Mouse (Mus musculus): ENCODE data around the gene H1f0. TPM values are rescaled to one million over a fixed set of nuclear protein-coding genes. Genes with fewer than 3 reads are reported as not detected.
A peak's percentile ranks its signal among the peaks of the same experiment; 100 is the strongest.

The H1f0 gene
- total and polyA plus RNA-seq, 3 experiments, result 33.5 to 213 (median 46.8) TPM

DNA sequence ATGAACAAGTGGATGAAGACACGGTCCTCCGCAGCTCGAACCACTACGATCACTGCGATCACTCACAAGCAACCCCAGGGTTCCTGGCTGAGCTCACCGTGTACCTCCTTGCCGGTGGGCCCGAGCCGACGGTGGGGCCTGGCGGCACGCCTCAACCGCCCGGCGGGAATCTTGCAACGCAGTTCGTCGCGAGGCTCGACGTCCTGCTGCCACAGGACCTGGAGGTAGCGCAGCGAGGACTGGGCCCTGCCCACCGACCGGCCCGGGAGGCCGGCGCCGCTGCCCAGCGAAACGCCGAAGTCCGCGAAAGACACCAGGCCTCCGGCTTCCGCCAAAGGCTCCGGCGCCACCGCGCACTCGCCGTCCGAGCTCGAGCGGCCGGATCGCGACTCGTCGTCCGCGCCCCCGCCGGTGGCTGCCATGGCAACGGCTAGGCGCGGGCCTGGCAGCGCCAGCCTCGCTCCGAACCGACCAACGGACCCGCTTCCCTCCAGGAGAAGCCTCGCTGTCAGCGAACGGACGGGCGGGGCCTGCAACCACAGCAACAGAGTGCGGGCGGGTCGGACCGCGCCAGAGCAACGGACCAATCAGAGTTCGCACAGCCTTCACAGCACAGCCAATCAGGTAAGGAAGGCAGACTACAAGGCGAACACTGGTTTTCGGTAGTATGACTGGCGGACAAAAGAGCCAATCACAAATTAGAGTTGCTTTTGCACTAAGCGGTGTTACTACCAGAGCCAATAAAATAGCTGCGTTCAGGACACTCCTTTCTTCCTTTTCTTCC is 34.3 kb downstream of the H1f0 start, which contains the start of gene Ankrd54 (continued):
- TF ChIP-seq POLR2A (IDR thresholded peaks at IDR 0.05; ENCODE audit: control insufficient read depth in 1 of 2, insufficient read depth in 1 of 2, low read depth in 1 of 2, low read length in 2 of 2, poor library complexity in 1 of 2), result peak; percentile 70 to 77
- TF ChIP-seq MAX (IDR thresholded peaks at IDR 0.05; ENCODE audit: low read length), result peak; percentile 73
- TF ChIP-seq KAT2A (conservative IDR thresholded peaks at IDR 0.05; ENCODE audit: low read depth, low read length), result peak; percentile 58; the same call in 1 of the 2 replicates
- TF ChIP-seq ZNF384 (IDR thresholded peaks at IDR 0.05; ENCODE audit: low read depth, low read length), result no peak
- 0 out of 2 replicates have a peak, but pooled peaks have one; percentile 8 for TF ChIP-seq USF1 (IDR thresholded peaks at IDR 0.05; ENCODE audit: low read depth, low read length)
- TF ChIP-seq ZMIZ1 (IDR thresholded peaks at IDR 0.05; ENCODE audit: low read depth, low read length), result no peak
- no peak for TF ChIP-seq TAL1 (IDR thresholded peaks at IDR 0.05; ENCODE audit: low read length)
- TF ChIP-seq ZKSCAN1 (IDR thresholded peaks at IDR 0.05; ENCODE audit: low read depth, low read length), result no peak
- no peak for TF ChIP-seq MYC (IDR thresholded peaks at IDR 0.05; ENCODE audit: low read depth, low read length)
- TF ChIP-seq SMC3 (IDR thresholded peaks at IDR 0.05; ENCODE audit: low read depth, low read length), result no peak

DNA sequence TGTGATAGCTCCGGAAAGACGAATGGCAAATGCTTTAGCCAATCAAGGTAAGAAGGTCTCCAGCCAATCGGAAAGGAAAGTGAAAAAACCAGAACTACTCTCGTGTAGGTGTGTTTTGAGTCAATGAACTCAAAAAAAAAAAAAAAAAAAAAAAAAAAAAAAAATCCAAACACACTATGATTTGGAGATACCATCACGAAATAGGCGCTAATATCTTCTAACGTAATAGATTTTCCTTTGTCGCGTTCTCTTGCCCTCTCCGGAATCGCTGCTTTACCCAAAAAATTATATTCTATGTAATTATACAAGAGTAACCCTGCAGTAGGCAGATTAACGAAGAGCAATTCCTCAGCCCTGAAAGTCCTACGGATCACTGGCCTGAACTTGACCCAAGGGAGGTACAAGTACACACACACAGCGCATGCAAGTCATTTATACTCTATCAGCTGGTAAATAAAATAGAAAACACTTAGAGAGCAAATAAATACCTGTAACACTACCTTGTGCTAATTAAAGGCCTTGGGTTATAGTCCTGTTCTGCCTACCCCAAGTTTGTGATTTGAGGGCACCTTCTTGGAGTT is 35.0 kb downstream of the H1f0 start:
- Histone ChIP-seq H3K9ac (ENCODE audit: control insufficient read depth, low read depth, low read length, poor library complexity, severe bottlenecking) (peak overlapping the region; percentile 62), H3K4me3 (ENCODE audit: control insufficient read depth in 1 of 2, insufficient read depth in 1 of 2, low read depth in 2 of 2, low read length in 2 of 2) (peak overlapping the region; percentile 51 to 61), H3K4me1 (ENCODE audit: control insufficient read depth in 1 of 2, insufficient read depth in 2 of 2, low read length in 2 of 2) (peaks cover 2 to 31% of the 10 kb centered on the region in 2 experiments), H3K9me3 (replicated peaks; ENCODE audit: insufficient read depth, low read length) (no peaks in the 10 kb centered on the region), H3K27me3 (ENCODE audit: control insufficient read depth in 1 of 2, insufficient read depth in 2 of 2, low read length in 2 of 2) (no peaks in the 10 kb centered on the region), H3K36me3 (ENCODE audit: control insufficient read depth in 1 of 2, insufficient read depth in 2 of 2, low read length in 2 of 2) (peaks cover 0 to 33% of the 10 kb centered on the region in 2 experiments; a peak in 2 of 4 replicates), H3K79me2 (ENCODE audit: control insufficient read depth, insufficient read depth, low read length, poor library complexity) (peaks cover 12% of the 10 kb centered on the region), H3K27ac (ENCODE audit: control insufficient read depth, low read depth, low read length) (peak overlapping the region; percentile 59)
- peak; percentile 17; the same call in 1 of the 2 replicates for TF ChIP-seq MAX (IDR thresholded peaks at IDR 0.05; ENCODE audit: low read length)
- 0 out of 2 replicates have a peak, but pooled peaks have one; percentile 75 for TF ChIP-seq SIN3A (IDR thresholded peaks at IDR 0.05; ENCODE audit: low read length)
- peak; percentile 50; the same call in 1 of the 2 replicates for TF ChIP-seq MXI1 (IDR thresholded peaks at IDR 0.05; ENCODE audit: low read depth, low read length)
- peak; percentile 99 for TF ChIP-seq ZNF384 (IDR thresholded peaks at IDR 0.05; ENCODE audit: low read depth, low read length)
- no peak for TF ChIP-seq ZC3H11A (IDR thresholded peaks at IDR 0.05; ENCODE audit: low read depth, low read length)
- no peak; the same call in none of the 2 replicates for TF ChIP-seq ELF1 (IDR thresholded peaks at IDR 0.05; ENCODE audit: low read depth, low read length)
- no peak for TF ChIP-seq POLR2A (IDR thresholded peaks at IDR 0.05; ENCODE audit: control insufficient read depth in 1 of 2, insufficient read depth in 1 of 2, low read depth in 1 of 2, low read length in 2 of 2, poor library complexity in 1 of 2)
- peak; percentile 27; the same call in 1 of the 2 replicates for TF ChIP-seq GATA1 (IDR thresholded peaks at IDR 0.05; ENCODE audit: low read depth, low read length)
- 0 out of 2 replicates have a peak, but pooled peaks have one; percentile 58 for TF ChIP-seq UBTF (IDR thresholded peaks at IDR 0.05; ENCODE audit: borderline replicate concordance, insufficient read depth, low read depth, low read length)
- 0 out of 2 replicates have a peak, but pooled peaks have one; percentile 10 for TF ChIP-seq HCFC1 (IDR thresholded peaks at IDR 0.05; ENCODE audit: low read depth, low read length)
- 0 out of 2 replicates have a peak, but pooled peaks have one; percentile 49 for TF ChIP-seq MYC (IDR thresholded peaks at IDR 0.05; ENCODE audit: low read depth, low read length)
- no peak for DNase-seq (ENCODE audit: low read depth, low spot score)

All from MEL (cell line).